Mouse (Mus musculus): ENCODE results near the gene Anapc10. TPM values are rescaled to one million over a fixed set of nuclear protein-coding genes. Genes with fewer than 3 reads are reported as not detected.
"Not testable (repeated sequence)": the region's sequence is repeated elsewhere in the genome, so short reads cannot be mapped to it uniquely, and the experiment has no call there.

Gene Anapc10
- polyA plus RNA-seq (2016; fragmentation: Nextera tagmentation; extraction: Ambion mirVana), result 37.6 and 42.9 TPM in 2 replicates

GRCm38 (mm10) chr8:79711064-79711961 is at the start of gene Anapc10, which contains the start of gene Abce1:
Gene Anapc10 (plus strand): TSS chr8:79711820.
Gene Abce1 (minus strand): TSS chr8:79711740.
- Histone ChIP-seq H3K27ac (peak within 1 kb of the TSS; percentile 96), H3K36me3 (replicated peaks) (peaks cover 34% of the 10 kb centered on the region), H3K27me3 (ENCODE audit: poor library complexity, severe bottlenecking) (no peaks in the 10 kb centered on the region), H3K4me1 (peaks cover 23% of the 10 kb centered on the region), H3K4me3 (peak within 1 kb of the TSS; percentile 93), H3K9me3 (no peaks in the 10 kb centered on the region)
- peak; percentile 96 for DNase-seq (ENCODE audit: extremely low spot score, low spot score)
- under 1% methylated on average over 73 of the region's 73 CpGs for WGBS

GRCm38 (mm10) chr8:79676461-79676860 is 35.2 kb upstream of the Anapc10 start:
- Histone ChIP-seq H3K36me3 (replicated peaks) (peaks cover 58% of the 10 kb centered on the region), H3K9me3 (no peaks in the 10 kb centered on the region), H3K27ac (no peak overlapping the region), H3K4me1 (peaks cover 10% of the 10 kb centered on the region), H3K4me3 (no peak overlapping the region), H3K27me3 (ENCODE audit: poor library complexity, severe bottlenecking) (no peaks in the 10 kb centered on the region)
- 96% methylated on average over 4 of the region's 4 CpGs for WGBS
- DNase-seq (ENCODE audit: extremely low spot score, low spot score), result no peak

- no peaks in the 10 kb centered on the region for H3K9me3 ChIP-seq
- H3K27ac ChIP-seq, result no peak overlapping the region
- WGBS, result 81% methylated on average over 5 of the region's 5 CpGs
- no peak for DNase-seq (ENCODE audit: extremely low spot score, low spot score)
- H3K4me3 ChIP-seq, result no peak overlapping the region
- peaks cover 58% of the 10 kb centered on the region for H3K36me3 ChIP-seq (replicated peaks)
- H3K4me1 ChIP-seq, result peaks cover 10% of the 10 kb centered on the region
- H3K27me3 ChIP-seq (ENCODE audit: poor library complexity, severe bottlenecking), result no peaks in the 10 kb centered on the region
Observed at GRCm38 (mm10) chr8:79679005-79679404, 32.6 kb upstream of the Anapc10 start.

GRCm38 (mm10) chr8:79680083-79680482 is 31.5 kb upstream of the Anapc10 start:
- H3K27ac ChIP-seq; H3K9me3 ChIP-seq; DNase-seq (ENCODE audit: extremely low spot score, low spot score); H3K4me3 ChIP-seq; H3K27me3 ChIP-seq (ENCODE audit: poor library complexity, severe bottlenecking): not testable (repeated sequence)
- Histone ChIP-seq H3K4me1 (peaks cover 10% of the 10 kb centered on the region), H3K36me3 (replicated peaks) (peaks cover 58% of the 10 kb centered on the region)
- WGBS, result 56% methylated on average over 10 of the region's 10 CpGs

GRCm38 (mm10) chr8:79680555-79680954 is 31.1 kb upstream of the Anapc10 start:
- no peak overlapping the region for H3K27ac ChIP-seq
- peak overlapping the region; percentile 42 for H3K4me3 ChIP-seq
- WGBS, result 9% methylated on average over 34 of the region's 34 CpGs
- DNase-seq (ENCODE audit: extremely low spot score, low spot score), result no peak
- H3K4me1 ChIP-seq, result peaks cover 10% of the 10 kb centered on the region
- no peaks in the 10 kb centered on the region for H3K9me3 ChIP-seq
- H3K36me3 ChIP-seq (replicated peaks), result peaks cover 59% of the 10 kb centered on the region
- H3K27me3 ChIP-seq (ENCODE audit: poor library complexity, severe bottlenecking), result no peaks in the 10 kb centered on the region

GRCm38 (mm10) chr8:79680965-79681364 is 30.7 kb upstream of the Anapc10 start:
- Histone ChIP-seq H3K4me1 (peaks cover 10% of the 10 kb centered on the region), H3K27me3 (ENCODE audit: poor library complexity, severe bottlenecking) (no peaks in the 10 kb centered on the region), H3K27ac (no peak overlapping the region), H3K36me3 (replicated peaks) (peaks cover 62% of the 10 kb centered on the region), H3K9me3 (no peaks in the 10 kb centered on the region), H3K4me3 (peak overlapping the region; percentile 42)
- 35% methylated on average over 2 of the region's 2 CpGs for WGBS
- no peak for DNase-seq (ENCODE audit: extremely low spot score, low spot score)

- not testable (repeated sequence) for H3K9me3 ChIP-seq; H3K4me1 ChIP-seq; DNase-seq (ENCODE audit: extremely low spot score, low spot score); H3K4me3 ChIP-seq; H3K27me3 ChIP-seq (ENCODE audit: poor library complexity, severe bottlenecking); H3K27ac ChIP-seq
- WGBS, result 96% methylated on average over 5 of the region's 5 CpGs
- peaks cover 96% of the 10 kb centered on the region for H3K36me3 ChIP-seq (replicated peaks)
Observed at GRCm38 (mm10) chr8:79685927-79686326, 25.7 kb upstream of the Anapc10 start.

- 93% methylated on average over 2 of the region's 2 CpGs for WGBS
- Histone ChIP-seq H3K27me3 (ENCODE audit: poor library complexity, severe bottlenecking) (no peaks in the 10 kb centered on the region), H3K4me1 (no peaks in the 10 kb centered on the region), H3K4me3 (no peak overlapping the region), H3K36me3 (replicated peaks) (peaks cover 97% of the 10 kb centered on the region), H3K9me3 (no peaks in the 10 kb centered on the region), H3K27ac (no peak overlapping the region)
- no peak for DNase-seq (ENCODE audit: extremely low spot score, low spot score)
Observed at GRCm38 (mm10) chr8:79692531-79692930, 19.1 kb upstream of the Anapc10 start.

GRCm38 (mm10) chr8:79706687-79707086 is 4.9 kb upstream of the Anapc10 start:
- peaks cover 66% of the 10 kb centered on the region for H3K36me3 ChIP-seq (replicated peaks)
- H3K4me1 ChIP-seq, result peaks cover 13% of the 10 kb centered on the region
- no peaks in the 10 kb centered on the region for H3K27me3 ChIP-seq (ENCODE audit: poor library complexity, severe bottlenecking)
- no peak overlapping the region for H3K4me3 ChIP-seq
- 94% methylated on average over 3 of the region's 3 CpGs for WGBS
- H3K27ac ChIP-seq, result no peak overlapping the region
- H3K9me3 ChIP-seq, result no peaks in the 10 kb centered on the region
- no peak for DNase-seq (ENCODE audit: extremely low spot score, low spot score)

GRCm38 (mm10) chr8:79712676-79713075 is 1.1 kb downstream of the Anapc10 start:
- no peak for DNase-seq (ENCODE audit: extremely low spot score, low spot score)
- Histone ChIP-seq H3K4me3 (peak overlapping the region; percentile 93), H3K9me3 (no peaks in the 10 kb centered on the region), H3K27me3 (ENCODE audit: poor library complexity, severe bottlenecking) (no peaks in the 10 kb centered on the region), H3K4me1 (peaks cover 23% of the 10 kb centered on the region), H3K27ac (no peak overlapping the region), H3K36me3 (replicated peaks) (peaks cover 29% of the 10 kb centered on the region)
- 52% methylated on average over 6 of the region's 6 CpGs for WGBS

GRCm38 (mm10) chr8:79721537-79721936 is 9.9 kb downstream of the Anapc10 start:
- Histone ChIP-seq H3K27ac (no peak overlapping the region), H3K9me3 (no peaks in the 10 kb centered on the region), H3K4me1 (no peaks in the 10 kb centered on the region), H3K4me3 (no peak overlapping the region), H3K36me3 (replicated peaks) (peaks cover 56% of the 10 kb centered on the region), H3K27me3 (ENCODE audit: poor library complexity, severe bottlenecking) (no peaks in the 10 kb centered on the region)
- no peak for DNase-seq (ENCODE audit: extremely low spot score, low spot score)

GRCm38 (mm10) chr8:79723308-79723707 is 11.7 kb downstream of the Anapc10 start:
- DNase-seq (ENCODE audit: extremely low spot score, low spot score), result no peak
- H3K36me3 ChIP-seq (replicated peaks), result peaks cover 49% of the 10 kb centered on the region

GRCm38 (mm10) chr8:79724589-79724988 is 13.0 kb downstream of the Anapc10 start:
- 67% methylated on average over 3 of the region's 3 CpGs for WGBS
- no peaks in the 10 kb centered on the region for H3K4me1 ChIP-seq
- no peaks in the 10 kb centered on the region for H3K9me3 ChIP-seq
- H3K36me3 ChIP-seq (replicated peaks), result peaks cover 52% of the 10 kb centered on the region
- no peaks in the 10 kb centered on the region for H3K27me3 ChIP-seq (ENCODE audit: poor library complexity, severe bottlenecking)
- no peak overlapping the region for H3K4me3 ChIP-seq
- DNase-seq (ENCODE audit: extremely low spot score, low spot score), result no peak
- no peak overlapping the region for H3K27ac ChIP-seq

More at GRCm38 (mm10) chr8:79723308-79723707, 11.7 kb downstream of the Anapc10 start:
- Histone ChIP-seq H3K9me3 (no peaks in the 10 kb centered on the region), H3K27me3 (ENCODE audit: poor library complexity, severe bottlenecking) (no peaks in the 10 kb centered on the region), H3K4me3 (no peak overlapping the region), H3K27ac (no peak overlapping the region), H3K4me1 (no peaks in the 10 kb centered on the region)
